Mouse (Mus musculus) lung, postnatal 0 days (tissue): ENCODE results near the gene Ppp2r5e.

Experiments
- CTCF ChIP-seq: IDR thresholded peaks from 2 replicates; pipeline ENCODE4 v1.5.1; 2016; ENCODE audit warnings: antibody characterized with exemption, mild to moderate bottlenecking
- EP300 ChIP-seq: IDR thresholded peaks from 2 replicates; pipeline ENCODE4 v1.6.1; 2016; ENCODE audit warnings: antibody characterized with exemption, mild to moderate bottlenecking, control low read depth

DNA sequence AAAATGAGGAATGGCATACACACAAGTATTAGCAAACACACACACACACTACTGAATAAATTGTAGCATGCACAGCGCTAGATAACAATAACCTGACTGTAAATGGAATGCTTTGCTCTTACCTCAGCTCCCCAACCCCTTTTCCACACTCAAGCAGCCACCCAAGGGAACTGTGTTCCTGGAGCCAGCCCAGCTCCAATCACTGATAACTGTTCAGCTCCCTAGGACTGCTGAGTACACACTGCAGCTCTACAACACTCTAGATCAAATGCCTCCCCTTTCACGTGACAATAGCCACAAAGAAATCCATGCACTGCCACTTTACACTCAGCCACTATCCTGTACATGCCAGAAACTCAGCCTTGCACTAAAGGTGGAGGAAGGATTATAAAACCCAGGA is 36.8 kb downstream of the Ppp2r5e start:
- TF ChIP-seq CTCF: no peak
- TF ChIP-seq EP300: peak; percentile 37
